Mouse (Mus musculus): ENCODE measurements around the gene Cep68. TPM values are rescaled to one million over a fixed set of nuclear protein-coding genes. Genes with fewer than 3 reads are reported as not detected.

The Cep68 gene
- polyA plus RNA-seq (2021; fragmentation: Nextera tagmentation): 15.5 and 19.1 TPM in 2 replicates
- long read RNA-seq, experiment 1, full-length matches to known transcripts: 24 of 36 reads
- long read RNA-seq, experiment 1, partial matches to known transcripts: 4 of 36 reads
- long read RNA-seq, experiment 1, other reads (novel, unspliced or antisense): 8 of 36 reads
- long read RNA-seq, experiment 2, full-length matches to known transcripts: 100 of 116 reads
- long read RNA-seq, experiment 2, partial matches to known transcripts: 4 of 116 reads
- long read RNA-seq, experiment 2, other reads (novel, unspliced or antisense): 12 of 116 reads

DNA sequence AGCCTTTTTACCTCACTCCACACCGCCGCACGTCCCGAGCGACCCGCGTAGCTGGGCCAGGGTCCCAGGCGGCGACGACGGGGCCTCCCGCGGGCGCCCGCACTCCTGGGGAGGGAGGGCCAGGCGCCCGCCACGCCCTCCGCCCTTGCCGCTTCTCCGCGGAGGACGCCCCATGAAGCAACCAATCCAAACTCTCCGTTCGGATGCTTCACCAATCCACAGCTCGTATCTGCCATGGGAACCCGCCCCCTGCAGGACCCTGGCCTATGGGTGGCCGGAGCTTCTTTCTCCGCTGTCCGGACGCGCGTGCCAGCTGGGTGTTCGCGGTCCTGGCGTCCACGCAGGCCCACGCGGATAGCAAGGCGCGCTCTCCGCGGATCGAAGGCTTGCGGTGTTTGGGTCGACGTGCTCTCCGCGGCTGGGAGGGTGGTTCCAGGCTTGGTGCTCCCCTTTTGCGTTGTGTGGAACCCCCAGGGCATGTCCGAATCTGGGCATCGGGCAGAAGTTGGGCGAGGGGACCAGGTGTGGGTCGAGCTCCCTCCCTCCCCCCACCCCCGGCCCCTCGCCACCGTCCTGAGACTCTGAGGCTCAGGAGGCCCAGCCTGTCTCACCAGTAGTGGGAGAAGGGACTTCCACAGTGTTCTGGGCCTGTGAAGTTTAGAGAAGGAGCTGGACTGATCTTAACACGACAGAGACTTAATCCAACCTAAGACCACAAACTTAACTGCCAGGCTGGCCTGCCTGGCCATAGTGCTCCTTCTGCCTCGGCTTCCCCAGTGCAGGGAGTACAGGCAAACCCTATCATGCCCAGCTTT, at the start of gene Cep68:
Cep68 (minus strand) TSS at position 134 of the 815 bp plus-strand sequence.

DNA sequence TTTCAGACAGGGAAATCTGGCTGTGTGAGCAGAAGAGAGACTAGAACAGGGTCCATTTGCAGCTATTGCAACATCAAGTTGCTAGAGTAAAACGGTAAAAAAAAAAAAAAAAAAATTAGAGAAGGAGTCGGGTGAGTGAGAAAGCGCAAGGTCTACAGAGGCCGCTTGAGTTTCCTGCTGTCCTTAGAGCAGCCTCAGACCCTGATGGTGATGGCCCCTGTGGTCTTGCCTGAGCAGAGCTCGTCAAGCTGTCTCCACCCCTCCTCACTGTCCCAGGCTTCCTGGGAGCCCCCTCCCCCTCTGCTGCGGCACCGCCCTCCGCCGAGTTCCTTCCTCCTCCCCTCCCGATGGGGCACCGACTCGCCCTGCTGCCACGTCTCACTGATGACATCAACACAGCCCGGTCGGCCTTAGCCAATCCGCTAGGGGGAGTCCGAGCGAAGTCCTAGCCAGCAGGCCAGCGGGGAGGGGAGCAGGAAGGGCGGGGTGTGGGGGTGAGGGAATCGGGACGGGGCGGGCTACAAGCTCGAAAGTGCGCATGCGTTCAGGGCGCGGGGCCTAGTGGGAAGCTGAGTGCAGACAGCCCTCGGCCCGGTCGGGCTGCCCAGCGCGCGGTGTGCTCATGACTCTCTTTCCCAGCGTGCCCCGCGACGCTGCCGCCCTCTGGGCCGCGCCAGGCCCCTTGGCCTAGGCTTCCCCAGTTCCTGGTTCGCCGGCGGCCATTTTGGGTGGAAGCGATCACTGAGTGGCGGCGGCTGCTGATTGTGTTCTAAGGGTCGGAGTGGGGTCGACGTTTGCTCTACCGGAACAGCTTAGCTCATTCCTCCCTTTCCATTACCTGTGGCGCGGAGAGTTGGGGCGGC, 48.3 kb downstream of the Cep68 start, which contains the start of gene Rab1a:
Rab1a (plus strand) TSS at position 720 of the 863 bp plus-strand sequence.

Other genes starting within 250 kb of the Cep68 start
- 111 and 146 TPM in 2 replicates for gene Actr2, start 136.5 kb downstream of the Cep68 start, polyA plus RNA-seq (2021; fragmentation: Nextera tagmentation)
- gene Rab1a, start 48.0 kb downstream of the Cep68 start, polyA plus RNA-seq (2021; fragmentation: Nextera tagmentation): 119 and 133 TPM in 2 replicates
- 22.2 TPM in 2 replicates for gene Slc1a4, start 83.3 kb upstream of the Cep68 start, polyA plus RNA-seq (2021; fragmentation: Nextera tagmentation)

Data from layer of hippocampus, adult 6 months (tissue).